Mouse (Mus musculus) lung, postnatal 0 days (tissue): Measurements from ENCODE around the gene Nav3. TPM values are rescaled to one million over a fixed set of nuclear protein-coding genes. Genes with fewer than 3 reads are reported as not detected.
A peak's percentile ranks its signal among the peaks of the same experiment; 100 is the strongest.

Source experiments
- ATAC-seq: fragments of 200-750 bp; cut with Nextera tagmentation; 2 replicates; pipeline ENCODE4 v1.8.0; 2017; ENCODE audit warnings: moderate library complexity
- DNase-seq: peaks from one replicate; pipeline ENCODE4 v3.0.0-alpha.2; 2016; ENCODE audit warnings: low spot score
- H3K27ac ChIP-seq: fragments of 300-500 bp; sonication (generic); 2 replicates; pipeline ENCODE4 v1.5.1; 2014; ENCODE audit warnings: antibody characterized with exemption, mild to moderate bottlenecking, low read length, mixed read lengths
- H3K27me3 ChIP-seq: fragments of 300-500 bp; sonication (generic); replicated peaks from 2 replicates; pipeline ENCODE4 v1.6.1; 2014; ENCODE audit warnings: low read length, mixed read lengths; ENCODE audit not compliant: insufficient read depth
- H3K36me3 ChIP-seq: fragments of 300-500 bp; sonication (generic); 2 replicates; pipeline ENCODE4 v1.6.1; 2014; ENCODE audit warnings: low read length, mixed read lengths; ENCODE audit not compliant: insufficient read depth
- H3K4me1 ChIP-seq: fragments of 300-500 bp; sonication (generic); 2 replicates; pipeline ENCODE4 v1.6.1; 2014; ENCODE audit warnings: antibody characterized with exemption, low read depth, low read length, mixed read lengths; ENCODE audit not compliant: insufficient read depth
- H3K4me2 ChIP-seq: fragments of 300-500 bp; sonication (generic); replicated peaks from 2 replicates; pipeline ENCODE4 v1.6.1; 2014; ENCODE audit warnings: low read depth, mild to moderate bottlenecking, low read length, moderate library complexity, mixed read lengths
- H3K4me3 ChIP-seq: fragments of 300-500 bp; sonication (generic); 2 replicates; pipeline ENCODE4 v1.5.1; 2014; ENCODE audit warnings: low read depth, low read length
- H3K9ac ChIP-seq: fragments of 300-500 bp; sonication (generic); replicated peaks from 2 replicates; pipeline ENCODE4 v1.6.1; 2014; ENCODE audit warnings: low read depth, mild to moderate bottlenecking
- H3K9me3 ChIP-seq: fragments of 300-500 bp; sonication (generic); 2 replicates; pipeline ENCODE4 v1.6.1; 2016; ENCODE audit warnings: low read length, mixed read lengths
- CTCF ChIP-seq: IDR thresholded peaks from 2 replicates; pipeline ENCODE4 v1.5.1; 2016; ENCODE audit warnings: antibody characterized with exemption, mild to moderate bottlenecking
- EP300 ChIP-seq: IDR thresholded peaks from 2 replicates; pipeline ENCODE4 v1.6.1; 2016; ENCODE audit warnings: antibody characterized with exemption, mild to moderate bottlenecking, control low read depth
- WGBS: fragments of 180-500 bp; shearing (Covaris S2); extraction: QIAGEN DNeasy Blood & Tissue Kit; methylation state at CpG from one replicate; pipeline ENCODE4 v1.1.7; 2014; 5-methylcytosine and 5-hydroxymethylcytosine counted together
- polyA plus RNA-seq: library from polyadenylated mRNA; unstranded; fragments of >200 nt; fragmentation: Nextera tagmentation; extraction: Ambion mirVana; gene quantifications from 2 replicates; pipeline ENCODE4 v1.2.1, GENCODE M21; 2015

The Nav3 gene
- polyA plus RNA-seq, 1 experiment from 2014 or later = 0.33 TPM

DNA sequence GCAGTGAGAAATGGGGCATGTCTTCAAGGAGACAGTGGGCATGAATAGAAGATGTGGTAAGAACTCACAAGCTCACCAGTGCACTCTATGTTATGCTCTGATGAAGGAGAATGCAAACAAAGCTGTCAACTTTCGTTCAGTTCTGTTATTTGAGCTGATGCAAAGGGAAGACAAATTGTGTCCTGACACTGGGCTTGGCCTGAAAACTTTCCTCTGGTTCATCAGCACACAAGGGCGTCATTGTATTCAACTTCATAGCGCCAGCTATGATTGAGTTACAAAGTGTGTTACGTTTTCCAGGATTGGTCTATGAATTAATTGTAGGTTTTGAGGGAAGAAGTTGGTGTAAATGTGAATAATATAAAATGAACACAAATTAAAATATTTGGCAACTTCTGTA is 548.8 kb downstream of the Nav3 start:
- no peak for DNase-seq
- 64% methylated on average over 4 of the region's 4 CpGs for WGBS
- Histone ChIP-seq H3K27ac (no peak overlapping the region), H3K9me3 (no peaks in the 10 kb centered on the region), H3K9ac (no peak overlapping the region), H3K4me2 (no peak overlapping the region), H3K27me3 (no peaks in the 10 kb centered on the region), H3K4me3 (no peak overlapping the region), H3K36me3 (no peaks in the 10 kb centered on the region), H3K4me1 (no peaks in the 10 kb centered on the region)
- ATAC-seq = no peak
- TF ChIP-seq CTCF = no peak
- no peak for TF ChIP-seq EP300

DNA sequence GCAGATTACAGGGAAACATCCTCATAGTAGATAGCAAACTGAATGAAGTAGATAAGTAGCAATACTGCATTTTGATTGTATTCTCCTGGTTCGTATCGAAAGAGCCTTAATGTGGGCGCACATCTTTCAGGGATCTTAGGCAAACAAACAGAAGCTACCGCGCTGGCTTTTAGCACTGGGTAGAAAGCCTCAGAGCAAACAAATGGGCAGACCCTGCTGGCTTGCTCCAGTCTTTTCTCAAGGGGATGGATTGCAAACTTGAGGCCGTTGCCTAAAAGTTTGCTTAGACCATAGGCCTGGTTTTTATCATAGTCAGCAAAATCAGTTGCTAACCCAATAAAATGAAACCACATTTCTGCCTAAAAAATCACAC is 549.6 kb downstream of the Nav3 start:
- no peak for TF ChIP-seq CTCF
- no peak for TF ChIP-seq EP300
- Histone ChIP-seq H3K36me3 (no peaks in the 10 kb centered on the region), H3K4me1 (no peaks in the 10 kb centered on the region), H3K9me3 (no peaks in the 10 kb centered on the region), H3K4me2 (no peak overlapping the region), H3K27ac (no peak overlapping the region), H3K27me3 (no peaks in the 10 kb centered on the region), H3K4me3 (no peak overlapping the region), H3K9ac (no peak overlapping the region)
- DNase-seq (no peak), ATAC-seq (no peak)
- WGBS = 33% methylated on average over 6 of the region's 6 CpGs

DNA sequence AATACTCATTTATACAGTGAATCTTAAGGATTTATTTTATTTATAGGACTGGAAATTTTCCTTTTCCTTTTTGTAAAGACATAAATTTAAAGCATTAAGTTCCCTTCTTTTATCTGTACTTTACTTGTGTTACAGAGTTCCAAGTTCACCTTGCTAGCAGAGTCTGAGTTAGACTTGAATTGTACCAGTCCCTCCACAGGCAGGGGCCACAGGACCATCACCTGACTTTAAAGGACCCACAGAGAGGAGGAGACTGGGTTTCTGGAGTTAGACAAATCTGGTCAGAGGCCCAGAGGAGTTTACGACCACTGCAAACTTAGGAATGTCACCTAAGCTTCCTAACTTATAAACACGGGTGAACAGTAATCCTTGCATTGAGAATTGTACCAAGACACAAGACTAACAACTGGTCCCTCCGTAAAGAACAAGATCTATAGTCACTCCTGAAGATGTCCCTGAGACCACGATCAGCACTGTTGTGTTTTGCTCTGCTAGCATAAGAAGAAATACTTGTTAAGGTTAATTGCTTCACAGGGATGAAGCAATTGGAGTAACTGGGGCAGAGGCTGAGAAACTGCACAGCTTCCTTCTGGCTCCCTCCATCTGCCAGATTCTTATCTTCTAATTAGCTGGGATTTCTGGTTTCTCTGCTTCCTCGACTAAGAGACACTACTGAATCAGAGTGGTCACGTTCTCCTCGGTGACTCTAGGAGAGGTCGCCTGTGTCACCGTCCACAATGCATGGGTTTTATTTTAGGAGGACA is 550.2 kb downstream of the Nav3 start:
- 19% methylated on average over 9 of the region's 9 CpGs for WGBS
- Histone ChIP-seq H3K36me3 (no peaks in the 10 kb centered on the region), H3K9ac (no peak overlapping the region), H3K27me3 (no peaks in the 10 kb centered on the region), H3K4me3 (no peak overlapping the region), H3K4me1 (no peaks in the 10 kb centered on the region), H3K9me3 (no peaks in the 10 kb centered on the region), H3K4me2 (no peak overlapping the region), H3K27ac (no peak overlapping the region)
- ATAC-seq (no peak), DNase-seq (peak; percentile 4)
- no peak for TF ChIP-seq EP300

DNA sequence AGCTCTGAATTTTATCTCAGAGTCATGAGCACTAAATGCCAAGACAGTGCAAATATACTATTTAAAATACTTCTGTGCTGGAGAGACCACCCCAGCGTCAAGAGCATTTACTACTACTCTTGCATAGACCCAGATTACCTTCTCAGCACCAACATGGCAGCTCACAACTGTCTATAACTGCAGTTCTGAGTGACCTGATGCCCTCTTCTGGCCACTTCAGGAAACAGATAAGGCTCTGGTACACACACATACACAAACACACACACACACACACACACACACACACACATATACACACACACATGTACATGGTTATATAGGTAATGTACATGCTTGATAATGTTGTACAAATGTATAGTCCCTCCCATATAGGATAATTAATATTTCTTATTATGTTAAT is 551.2 kb downstream of the Nav3 start:
- 68% methylated on average over 1 of the region's 1 CpGs for WGBS
- DNase-seq = no peak
- no peaks in the 10 kb centered on the region for H3K9me3 ChIP-seq
- no peaks in the 10 kb centered on the region for H3K4me1 ChIP-seq
- H3K27ac ChIP-seq = no peak overlapping the region
- no peak overlapping the region for H3K4me3 ChIP-seq
- no peaks in the 10 kb centered on the region for H3K27me3 ChIP-seq
- no peak overlapping the region for H3K4me2 ChIP-seq
- no peak for ATAC-seq
- no peak for TF ChIP-seq CTCF
- TF ChIP-seq EP300 = no peak
- H3K9ac ChIP-seq = no peak overlapping the region
- H3K36me3 ChIP-seq = no peaks in the 10 kb centered on the region

DNA sequence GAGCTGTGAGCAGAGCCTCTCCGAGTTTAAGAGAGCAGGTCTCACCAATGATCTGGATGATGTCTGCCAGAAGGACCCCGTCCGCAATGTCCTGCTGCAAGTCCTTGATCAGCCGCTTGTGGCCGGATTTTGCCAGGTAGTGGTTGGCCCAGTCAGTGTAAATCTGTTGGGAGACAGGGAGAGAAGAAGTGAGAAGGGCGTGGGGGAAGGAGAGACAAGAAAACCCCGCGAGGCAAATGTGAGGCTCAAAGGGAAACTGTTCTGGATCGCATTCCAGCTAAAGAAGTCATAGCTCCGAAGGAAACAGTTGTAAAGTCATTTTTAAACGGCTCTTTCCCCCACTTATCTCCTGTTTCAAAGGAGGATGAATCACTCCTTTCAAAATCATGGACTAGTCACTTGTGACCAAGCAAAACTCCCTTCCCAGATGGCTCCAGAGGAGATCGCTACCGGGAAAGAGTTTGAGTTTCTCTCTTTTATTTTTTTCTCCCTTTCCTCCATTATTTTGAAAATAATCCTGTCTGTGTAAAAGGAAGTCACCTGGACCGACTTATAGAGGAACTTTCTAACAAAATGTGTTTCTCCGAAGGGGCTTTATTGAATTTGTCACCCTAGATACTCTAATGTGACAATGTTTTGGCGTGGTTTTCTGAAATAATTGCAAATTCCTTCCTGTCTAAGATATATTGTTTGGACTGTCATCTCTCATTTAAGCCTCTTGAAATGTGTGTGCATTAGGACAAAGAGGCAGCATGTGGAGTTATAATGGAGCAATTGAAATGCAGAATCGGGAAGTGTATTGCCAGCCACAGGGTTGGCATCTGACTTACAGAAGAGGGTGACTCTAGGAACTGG is 552.1 kb downstream of the Nav3 start:
- no peak overlapping the region for H3K4me3 ChIP-seq
- H3K27me3 ChIP-seq = no peaks in the 10 kb centered on the region
- DNase-seq (peak; percentile 12), ATAC-seq (no peak)
- H3K27ac ChIP-seq = no peak overlapping the region
- no peak for TF ChIP-seq EP300
- no peak for TF ChIP-seq CTCF
- WGBS = 63% methylated on average over 17 of the region's 17 CpGs
- no peaks in the 10 kb centered on the region for H3K9me3 ChIP-seq
- H3K4me1 ChIP-seq = no peaks in the 10 kb centered on the region
- H3K36me3 ChIP-seq = no peaks in the 10 kb centered on the region
- H3K9ac ChIP-seq = no peak overlapping the region
- H3K4me2 ChIP-seq = no peak overlapping the region

DNA sequence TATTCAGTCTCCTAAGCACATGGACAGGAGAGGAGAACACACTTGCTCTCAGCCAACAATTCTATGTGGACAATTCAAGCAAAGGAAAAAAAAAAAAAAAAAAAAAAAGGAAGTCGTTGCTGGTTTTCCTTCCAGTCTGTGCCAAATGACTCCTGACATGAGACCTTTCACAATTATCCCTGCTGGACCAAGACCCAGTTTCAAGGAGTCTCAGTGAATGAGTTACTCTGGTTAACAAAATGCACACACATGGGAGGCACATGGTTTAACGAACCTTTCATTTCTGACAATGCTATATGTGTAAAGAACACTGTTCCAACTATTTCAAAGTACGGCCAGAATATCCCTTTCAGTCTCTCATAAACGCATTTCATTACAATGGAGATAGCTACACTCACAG is 552.8 kb downstream of the Nav3 start:
- DNase-seq (no peak), ATAC-seq (no peak)
- Histone ChIP-seq H3K9ac (no peak overlapping the region), H3K9me3 (no peaks in the 10 kb centered on the region), H3K4me2 (no peak overlapping the region), H3K27ac (no peak overlapping the region), H3K4me3 (no peak overlapping the region), H3K4me1 (no peaks in the 10 kb centered on the region), H3K36me3 (no peaks in the 10 kb centered on the region), H3K27me3 (no peaks in the 10 kb centered on the region)
- 76% methylated on average over 4 of the region's 4 CpGs for WGBS
- TF ChIP-seq EP300 = no peak
- TF ChIP-seq CTCF = no peak
